Mouse (Mus musculus): Measurements from ENCODE around the gene Zfand3.

Gene Zfand3

DNA sequence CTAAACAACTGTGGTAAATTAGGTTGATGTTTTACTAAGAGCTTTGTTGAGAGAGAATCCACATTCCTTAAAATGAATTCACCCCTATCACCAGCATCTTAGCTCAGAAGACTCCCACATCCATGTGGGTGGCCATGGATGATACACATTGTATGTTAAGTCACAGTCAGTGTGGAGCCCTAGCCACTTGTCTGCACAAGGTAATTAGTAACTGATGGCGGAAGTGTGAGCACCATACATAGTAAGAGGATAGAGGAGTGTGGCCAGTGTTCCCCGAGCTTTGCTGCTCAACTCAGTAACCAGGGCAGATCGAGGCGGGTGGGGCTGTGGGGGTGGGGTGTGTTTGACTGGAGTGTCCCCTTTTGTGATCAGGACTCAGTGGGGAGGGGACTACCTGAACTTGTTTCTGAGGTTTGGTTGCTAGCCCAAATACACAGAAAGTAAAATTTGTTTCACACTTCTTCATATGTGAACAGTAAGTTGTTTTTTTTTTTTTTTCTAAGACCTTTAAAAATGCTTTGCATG, 99.2 kb downstream of the Zfand3 start:
- peak; percentile 61 to 79 for DNase-seq (ENCODE audit: low spot score in 2 of 2)

DNA sequence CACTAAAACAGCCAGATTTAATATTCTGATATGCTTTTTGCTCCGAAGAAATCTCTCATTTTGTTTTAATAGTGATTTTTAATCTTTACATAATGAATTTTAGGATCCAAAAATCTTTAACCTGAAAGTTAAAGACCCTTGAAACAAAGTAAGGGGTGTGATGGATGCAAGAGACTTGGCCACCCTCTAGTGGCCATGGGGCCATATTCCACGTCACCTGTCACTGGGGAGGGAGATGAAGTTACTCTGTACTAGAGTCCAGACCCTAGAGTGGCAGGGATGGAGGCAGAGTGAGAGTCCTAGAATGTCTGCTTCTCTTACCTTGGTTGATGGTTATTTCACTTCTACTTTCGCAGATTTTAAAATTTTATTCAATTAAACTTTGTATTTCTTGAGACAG, 100.8 kb downstream of the Zfand3 start:
- no peak for DNase-seq (ENCODE audit: low spot score in 2 of 2)

DNA sequence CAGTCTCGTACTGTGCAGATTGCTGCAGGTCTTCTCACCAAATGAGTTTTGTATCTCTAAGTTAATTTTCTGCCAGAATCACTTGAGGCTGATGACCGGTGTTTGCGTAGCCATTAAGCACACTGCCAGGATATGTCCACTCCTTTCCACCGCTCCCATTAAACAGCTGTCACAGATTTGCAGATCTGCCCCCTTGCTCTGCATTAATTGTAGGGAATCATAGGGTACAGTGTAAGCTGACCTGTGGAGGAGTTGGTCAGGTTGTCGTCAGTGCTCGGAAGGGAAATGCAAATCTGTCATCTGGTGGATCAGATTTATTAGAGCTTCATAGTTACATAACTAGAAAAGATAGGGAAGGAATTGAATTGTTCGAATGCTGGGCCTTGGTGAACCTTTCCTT, 106.1 kb downstream of the Zfand3 start:
- no peak for DNase-seq (ENCODE audit: low spot score in 2 of 2)

DNA sequence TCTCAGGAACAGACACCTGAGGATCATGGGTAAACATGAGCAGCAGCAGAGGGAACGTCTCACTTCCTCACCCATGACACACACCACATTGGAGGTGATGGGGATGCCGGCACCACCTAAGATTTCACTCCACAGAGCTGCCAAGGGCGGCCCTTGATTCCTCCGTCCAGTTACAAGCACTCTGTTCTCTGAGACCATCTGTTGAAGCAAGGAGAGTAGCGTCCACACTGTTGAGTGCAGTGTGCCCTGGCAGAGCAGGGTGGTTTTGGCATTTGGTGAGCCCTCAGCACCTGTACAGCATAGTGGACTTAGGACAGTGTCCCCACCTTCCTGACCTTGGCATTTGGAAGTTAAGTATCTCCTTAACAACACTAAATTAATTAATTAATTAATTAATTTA, 107.0 kb downstream of the Zfand3 start:
- DNase-seq (ENCODE audit: low spot score in 2 of 2): no peak

DNA sequence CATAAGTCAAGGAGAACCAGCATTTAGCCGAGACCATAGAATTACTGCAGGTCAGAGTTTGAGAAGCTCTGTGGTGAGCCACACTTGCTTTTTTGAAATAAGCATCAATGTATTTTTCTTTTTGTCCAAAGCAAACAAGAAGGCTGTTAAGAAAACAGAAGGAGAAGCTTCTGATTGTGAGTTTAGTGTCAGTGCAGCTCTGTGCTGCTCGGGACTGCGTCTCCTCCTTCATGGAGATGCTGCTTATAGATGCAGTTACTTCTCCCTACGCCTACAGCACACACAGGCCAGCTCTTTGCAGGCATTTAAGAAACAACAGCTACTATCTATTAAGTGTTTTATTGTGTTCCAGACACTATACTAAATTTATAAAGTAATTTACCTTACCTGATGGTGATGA, 107.5 kb downstream of the Zfand3 start:
- no peak for DNase-seq (ENCODE audit: low spot score in 2 of 2)

DNA sequence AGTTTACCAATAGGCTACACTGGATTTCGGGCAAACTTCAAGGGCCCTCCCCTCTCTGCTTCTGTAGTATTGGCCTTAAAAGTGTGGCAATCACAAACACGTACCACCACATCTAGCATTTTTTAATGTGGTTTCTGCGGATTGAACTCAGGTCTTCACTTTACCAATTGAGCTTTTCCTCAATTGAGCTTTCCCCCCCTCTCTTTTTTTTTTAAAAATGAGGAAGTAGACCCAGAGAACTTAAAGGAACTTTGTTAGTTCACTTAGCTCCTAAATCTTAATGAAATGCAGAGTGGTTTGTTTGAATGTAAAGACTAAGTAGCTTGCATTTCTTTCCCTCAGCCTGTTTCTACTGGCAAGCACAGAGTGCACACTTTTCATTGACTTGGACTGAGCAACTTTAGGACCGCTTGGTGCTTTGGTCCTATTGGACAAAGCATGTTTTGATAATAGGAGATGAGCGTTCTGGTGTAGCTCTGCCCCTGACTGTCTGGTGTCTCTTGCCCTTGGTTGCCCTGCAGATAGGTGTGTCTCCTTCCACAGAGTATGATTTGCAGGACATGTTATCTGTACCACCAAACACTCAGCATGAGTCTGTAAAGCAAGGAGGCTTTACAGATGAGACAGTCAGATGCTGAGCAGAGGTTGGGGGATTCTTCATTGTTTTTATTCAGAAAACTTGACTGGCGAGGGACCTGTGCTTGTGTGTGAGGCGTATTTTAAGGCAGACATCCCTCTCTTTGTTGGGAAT, 108.2 kb downstream of the Zfand3 start:
- no peak for DNase-seq (ENCODE audit: low spot score in 2 of 2)

DNA sequence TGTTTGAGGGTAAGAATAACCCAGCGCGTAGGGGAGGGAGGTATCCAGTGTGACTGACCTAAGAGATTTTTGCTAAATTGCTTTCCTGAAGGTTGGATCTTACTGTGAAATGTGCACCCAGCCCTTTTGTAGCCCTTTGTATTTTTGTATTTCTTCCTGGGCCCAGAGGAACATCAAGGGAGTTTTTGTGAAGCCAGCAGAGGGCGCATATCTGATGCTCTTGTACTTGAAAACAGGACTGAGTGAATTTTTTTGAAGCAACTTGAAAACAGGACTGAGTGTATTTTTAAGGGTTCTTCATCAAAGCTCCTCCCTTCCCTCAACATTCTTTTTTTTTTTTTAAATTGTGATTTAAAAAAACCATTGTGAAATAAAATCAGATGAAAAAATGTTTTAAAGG, 110.2 kb downstream of the Zfand3 start:
- DNase-seq (ENCODE audit: low spot score in 2 of 2): no peak

DNA sequence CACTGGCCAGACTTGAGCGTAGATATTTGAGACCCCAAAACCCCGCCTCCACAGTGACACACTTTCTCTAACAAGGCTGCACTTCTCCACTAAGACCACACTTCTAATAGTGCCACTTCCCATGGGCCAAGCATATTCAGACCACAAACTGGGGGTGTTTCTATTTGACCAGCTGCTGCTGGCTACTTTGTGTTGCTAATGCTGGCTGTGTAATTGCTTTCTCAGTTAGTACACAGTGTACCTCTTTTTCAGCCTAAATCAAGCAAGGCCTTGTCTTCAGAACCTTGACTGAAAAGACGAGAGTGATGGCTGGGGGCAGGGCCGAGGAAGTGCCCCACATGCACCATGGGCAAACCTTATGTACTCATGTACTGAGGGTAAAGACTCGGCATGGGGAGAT, 111.7 kb downstream of the Zfand3 start:
- DNase-seq (ENCODE audit: low spot score in 2 of 2): no peak

DNA sequence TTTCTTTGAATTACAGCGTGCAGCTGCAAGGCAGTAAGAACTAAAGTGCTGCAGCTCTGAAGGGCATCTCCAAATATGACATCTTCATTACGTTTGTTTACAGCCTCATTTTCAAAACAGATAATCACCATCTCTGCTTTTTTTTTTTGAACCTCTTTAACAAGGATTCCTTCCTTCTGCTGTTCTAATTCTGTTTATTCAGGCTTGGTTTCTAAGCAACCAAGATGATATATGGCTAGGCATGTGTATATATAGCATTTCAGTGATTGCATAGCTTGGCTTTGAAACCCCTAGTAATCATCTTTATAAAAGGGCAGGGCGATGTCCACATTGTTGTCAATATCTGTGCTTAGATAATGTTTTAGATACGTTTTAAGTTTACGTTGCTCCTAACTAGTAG, 113.5 kb downstream of the Zfand3 start:
- no peak for DNase-seq (ENCODE audit: low spot score in 2 of 2)

DNA sequence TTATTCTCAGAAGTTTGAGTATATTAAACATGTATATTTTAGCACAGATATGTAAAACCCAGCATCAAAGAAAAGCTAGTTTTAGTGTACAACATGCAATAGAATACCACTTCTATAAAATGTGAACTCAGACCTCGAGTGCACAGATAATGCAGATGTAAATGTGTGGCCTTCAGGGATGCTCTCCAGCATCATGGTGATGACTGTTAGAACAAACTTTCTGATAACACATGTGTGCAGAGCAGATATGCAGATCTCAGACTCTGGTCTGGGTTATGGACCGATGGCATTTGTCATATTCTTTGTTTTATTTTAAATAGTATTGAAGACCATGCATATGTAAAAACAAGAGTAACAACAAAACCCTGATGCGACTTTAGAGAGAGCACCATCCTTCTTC, 117.7 kb downstream of the Zfand3 start:
- DNase-seq (ENCODE audit: low spot score in 2 of 2): no peak

DNA sequence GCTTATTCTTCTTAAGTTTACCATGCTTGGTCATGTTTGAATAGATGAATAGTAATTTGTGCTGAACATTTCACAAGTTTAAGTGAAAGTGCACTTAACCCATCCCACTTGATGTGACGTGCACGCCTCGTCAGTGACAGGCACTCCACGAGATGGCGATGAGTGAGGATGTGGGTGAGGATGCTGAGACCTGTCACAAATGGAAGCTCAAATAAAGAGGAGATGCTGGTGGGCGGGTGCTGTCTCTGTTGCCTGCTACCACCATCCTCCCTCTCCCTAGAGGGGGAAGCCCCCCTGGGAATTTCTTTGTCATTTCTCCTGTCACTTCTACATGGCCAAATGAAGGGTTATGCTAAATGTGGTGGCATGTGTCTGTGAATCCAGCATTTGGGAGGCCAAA, 123.9 kb downstream of the Zfand3 start:
- DNase-seq (ENCODE audit: low spot score in 2 of 2): no peak

DNA sequence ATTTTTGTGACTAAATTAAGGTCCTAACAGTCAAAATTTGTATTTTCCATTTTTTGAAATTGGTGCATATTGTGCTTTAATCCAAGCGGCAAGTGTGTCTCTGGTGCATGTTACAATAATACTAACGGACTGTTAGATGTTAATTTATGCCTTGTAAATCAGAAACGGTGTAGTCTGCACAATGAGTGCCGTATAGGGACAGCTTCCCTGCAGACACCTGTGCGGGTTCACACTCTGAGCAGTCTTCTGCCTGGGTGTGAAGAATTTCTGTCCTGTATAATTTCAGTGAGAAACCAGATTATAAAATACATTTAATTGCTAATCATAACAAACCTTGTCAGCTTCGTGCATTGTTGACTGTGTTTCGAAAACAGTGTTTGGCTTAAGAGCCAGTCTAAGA, 124.7 kb downstream of the Zfand3 start:
- no peak for DNase-seq (ENCODE audit: low spot score in 2 of 2)

DNA sequence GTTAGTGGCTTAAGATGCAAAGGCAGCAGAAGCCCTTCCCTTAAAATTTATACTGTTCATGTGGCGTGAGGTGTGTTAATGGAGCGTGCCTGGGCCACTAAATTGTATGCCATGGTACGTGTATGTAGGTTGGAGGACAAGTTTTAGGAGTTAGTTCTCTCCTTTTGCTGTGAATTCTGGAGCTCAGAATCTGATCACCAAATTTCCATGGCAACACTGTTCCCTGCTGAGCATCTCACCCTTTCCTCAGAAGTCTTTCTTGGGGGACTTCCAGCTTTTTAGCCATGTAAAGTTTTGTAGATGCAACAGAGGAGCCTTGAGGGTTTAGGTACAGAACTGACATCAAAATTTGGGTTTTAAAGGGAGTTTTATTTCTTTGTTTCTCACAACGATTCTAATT, 125.8 kb downstream of the Zfand3 start:
- DNase-seq (ENCODE audit: low spot score in 2 of 2): no peak

DNA sequence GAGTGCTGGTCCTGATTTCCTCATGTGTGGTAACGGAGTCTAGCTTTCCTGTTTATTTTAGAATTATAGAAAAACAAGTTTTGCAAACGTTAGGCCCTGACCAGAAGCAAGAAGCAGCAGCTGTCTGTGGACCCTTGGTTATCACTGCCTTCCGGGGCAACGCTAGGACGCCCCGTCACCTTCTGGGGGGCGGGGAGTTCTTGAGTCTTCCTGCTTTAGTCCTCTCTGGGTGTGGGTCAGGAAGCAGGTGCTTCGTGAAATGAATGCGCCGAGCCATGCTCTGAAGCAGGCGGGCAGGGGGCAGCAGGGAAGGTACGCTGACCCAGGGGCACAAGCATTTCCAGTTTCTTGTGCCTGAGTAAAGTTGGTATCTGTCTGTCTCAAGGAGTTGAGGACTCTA, 129.1 kb downstream of the Zfand3 start:
- no peak for DNase-seq (ENCODE audit: low spot score in 2 of 2)

DNA sequence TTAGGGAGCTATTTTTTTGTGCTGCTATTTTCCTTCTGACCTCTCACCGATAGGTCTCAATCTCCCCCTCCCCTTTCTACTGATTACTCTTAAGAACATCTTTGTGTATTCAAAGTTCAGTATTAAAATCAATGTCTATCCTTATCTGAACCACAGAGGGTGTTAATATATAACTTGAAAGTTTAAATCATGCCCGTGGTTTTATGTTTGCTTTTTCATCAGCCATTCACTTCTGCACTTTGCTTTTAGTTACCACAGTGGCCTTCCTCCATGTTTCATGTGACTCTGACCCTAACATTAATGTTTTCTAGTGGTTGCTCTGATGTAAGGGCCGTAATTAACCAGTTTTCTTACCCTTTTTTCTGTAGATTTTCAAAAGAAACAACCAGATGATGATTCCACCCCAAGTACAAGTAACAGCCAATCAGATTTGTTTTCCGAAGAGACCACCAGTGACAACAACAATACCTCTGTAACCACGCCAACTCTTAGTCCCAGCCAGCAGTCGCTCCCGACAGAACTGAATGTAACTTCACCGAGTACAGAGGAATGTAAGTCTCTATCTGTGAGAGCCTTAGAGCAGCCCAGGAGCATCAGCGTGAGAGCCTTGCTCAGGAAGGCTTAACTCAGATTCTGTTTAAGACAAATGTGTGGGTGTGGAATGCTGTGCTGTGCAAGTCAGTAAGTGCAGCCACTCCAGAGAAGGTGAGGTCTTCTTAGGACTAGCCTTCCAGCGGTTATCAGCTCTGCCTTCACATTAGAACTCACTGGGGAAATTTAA, 130.6 kb downstream of the Zfand3 start:
- no peak for DNase-seq (ENCODE audit: low spot score in 2 of 2)

DNA sequence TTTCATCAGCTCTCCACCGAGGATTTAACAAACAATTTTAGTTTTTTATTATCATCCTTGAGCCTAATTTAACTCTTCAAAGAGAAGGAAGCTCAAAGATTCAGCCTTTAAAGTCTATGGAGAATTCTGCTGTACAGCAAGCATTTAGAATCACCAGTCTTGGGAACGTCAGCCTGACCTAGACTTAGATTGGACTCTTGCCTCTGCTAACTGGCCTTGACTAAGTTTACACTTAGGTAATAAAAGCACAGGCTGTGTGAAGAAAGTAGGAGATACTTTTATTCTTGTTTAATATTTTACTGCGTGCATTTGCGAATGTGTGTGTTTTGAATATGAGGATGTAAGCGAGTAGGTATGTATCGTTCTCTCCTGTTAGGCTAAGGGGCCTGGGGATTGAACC, 131.4 kb downstream of the Zfand3 start:
- DNase-seq (ENCODE audit: low spot score in 2 of 2): no peak

DNA sequence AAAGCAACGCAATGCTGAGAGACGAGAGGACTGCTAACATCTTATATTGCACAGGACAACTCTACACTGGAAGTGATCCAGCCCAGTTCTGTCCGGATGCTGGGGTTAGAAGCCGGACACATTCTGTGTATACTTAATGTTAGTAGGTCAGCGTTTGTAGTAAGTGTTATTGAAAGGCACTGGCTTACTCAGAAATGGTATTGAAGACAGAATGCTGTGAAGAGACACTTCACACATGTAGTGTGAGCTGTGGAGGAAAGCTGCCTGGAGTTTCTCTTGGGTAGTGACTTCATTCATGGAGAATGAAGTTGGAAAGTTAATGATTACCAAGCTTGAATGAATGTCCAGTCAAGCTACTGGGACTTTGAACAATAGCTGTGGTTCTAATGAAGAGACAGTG, 132.2 kb downstream of the Zfand3 start:
- DNase-seq (ENCODE audit: low spot score in 2 of 2): no peak

DNA sequence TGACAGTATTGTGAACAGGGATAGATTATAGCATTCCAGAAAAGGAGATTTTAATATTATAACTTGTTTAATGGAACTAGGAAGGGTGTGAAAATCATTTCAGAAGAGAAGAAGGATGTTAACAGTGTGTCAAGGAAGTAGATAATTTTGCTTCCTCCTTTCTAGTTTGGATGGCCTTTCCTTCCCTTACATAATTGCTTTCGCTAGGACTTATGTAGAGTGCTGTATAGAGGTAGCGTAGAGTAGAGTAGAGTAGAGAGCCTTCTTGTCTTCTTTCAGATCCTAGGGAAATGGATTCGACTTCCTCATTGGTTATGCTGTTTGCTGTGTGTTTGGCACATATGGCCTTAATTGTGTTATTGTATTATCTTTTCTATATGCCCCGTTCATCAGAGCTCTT, 132.6 kb downstream of the Zfand3 start:
- DNase-seq (ENCODE audit: low spot score in 2 of 2): no peak

DNA sequence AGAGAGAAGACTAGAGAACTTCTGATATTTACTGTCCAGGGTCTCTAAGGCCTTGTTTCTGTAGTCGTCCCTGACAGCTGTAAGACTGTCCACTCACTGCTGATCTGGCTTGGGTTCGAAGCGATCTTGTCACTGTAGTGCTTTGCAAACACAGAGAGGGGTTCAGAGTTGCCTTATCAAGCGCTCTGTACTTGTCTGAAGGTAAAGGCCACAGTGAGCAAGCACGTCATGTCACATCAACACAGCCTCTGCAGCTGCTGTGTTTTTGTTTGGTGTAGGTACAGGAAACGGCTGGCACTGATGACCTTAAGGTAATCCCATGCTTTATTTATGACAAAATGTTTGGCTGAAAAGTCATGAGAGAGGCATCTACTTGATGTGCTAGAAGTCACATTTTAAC, 139.6 kb downstream of the Zfand3 start:
- no peak for DNase-seq (ENCODE audit: low spot score in 2 of 2)

DNA sequence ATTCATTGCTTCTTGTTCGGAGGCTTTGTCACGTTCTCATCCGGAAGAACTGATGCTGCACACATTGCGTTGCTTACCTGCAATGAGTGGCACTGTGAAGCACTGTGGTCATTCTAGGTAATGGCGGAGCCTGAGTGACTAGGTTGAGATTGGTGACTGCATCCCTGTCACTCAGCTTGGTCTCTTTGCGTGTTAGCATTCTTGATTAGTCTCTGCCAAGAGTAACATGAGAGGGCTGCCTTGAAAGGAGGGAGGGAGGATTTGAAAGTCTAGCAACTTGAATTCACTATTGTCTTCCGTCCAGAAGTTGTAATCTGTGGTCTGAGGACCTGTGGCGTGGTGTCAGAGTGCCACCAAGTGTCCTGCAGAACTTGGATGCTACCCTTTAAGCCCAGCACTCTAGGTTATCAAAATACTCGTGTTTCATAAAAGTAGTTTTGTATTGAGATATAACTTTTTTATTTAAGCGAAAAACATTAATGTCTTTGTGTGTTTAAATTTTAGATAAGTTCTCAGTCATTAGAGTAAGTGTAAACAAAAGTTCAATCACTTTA, 141.1 kb downstream of the Zfand3 start:
- DNase-seq (ENCODE audit: low spot score in 2 of 2): no peak

DNA sequence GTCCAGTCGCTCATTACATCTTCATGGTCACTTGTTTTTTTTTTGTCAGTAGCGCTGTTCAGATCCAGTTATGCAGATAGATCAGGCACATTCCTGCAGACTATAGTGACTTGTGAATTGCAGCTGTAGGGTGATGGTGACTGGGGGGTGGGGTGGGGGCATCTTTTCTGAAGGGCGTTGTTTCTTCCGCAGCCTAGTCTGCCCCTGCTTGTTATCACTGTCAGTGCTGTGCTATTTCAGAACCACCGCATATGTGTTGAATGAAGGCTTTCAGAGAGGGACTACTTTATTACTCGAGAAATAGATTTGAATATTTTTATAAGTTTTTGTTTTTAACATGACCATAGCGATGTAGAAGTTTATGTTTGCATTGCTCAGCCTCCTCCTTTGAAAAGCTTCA, 142.0 kb downstream of the Zfand3 start:
- DNase-seq (ENCODE audit: low spot score in 2 of 2): no peak

DNA sequence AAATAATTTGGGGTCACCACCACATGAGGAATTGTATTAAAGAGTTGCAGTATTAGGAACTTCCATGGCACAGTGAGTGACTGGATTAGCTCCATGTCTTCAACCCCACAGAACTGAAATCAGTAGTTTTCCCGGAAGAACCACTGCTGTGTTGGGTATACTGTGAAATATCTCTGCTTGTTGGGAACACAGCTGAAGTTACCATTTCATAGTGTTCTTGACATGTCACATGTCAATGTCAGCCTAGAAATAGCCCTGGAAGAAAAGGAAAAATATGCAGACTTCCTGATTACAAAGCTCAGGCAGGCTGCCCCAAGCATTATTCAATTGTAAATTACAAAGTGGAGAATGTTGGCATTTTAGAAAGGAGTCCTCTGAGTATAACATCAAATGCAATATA, 143.4 kb downstream of the Zfand3 start:
- no peak for DNase-seq (ENCODE audit: low spot score in 2 of 2)

DNA sequence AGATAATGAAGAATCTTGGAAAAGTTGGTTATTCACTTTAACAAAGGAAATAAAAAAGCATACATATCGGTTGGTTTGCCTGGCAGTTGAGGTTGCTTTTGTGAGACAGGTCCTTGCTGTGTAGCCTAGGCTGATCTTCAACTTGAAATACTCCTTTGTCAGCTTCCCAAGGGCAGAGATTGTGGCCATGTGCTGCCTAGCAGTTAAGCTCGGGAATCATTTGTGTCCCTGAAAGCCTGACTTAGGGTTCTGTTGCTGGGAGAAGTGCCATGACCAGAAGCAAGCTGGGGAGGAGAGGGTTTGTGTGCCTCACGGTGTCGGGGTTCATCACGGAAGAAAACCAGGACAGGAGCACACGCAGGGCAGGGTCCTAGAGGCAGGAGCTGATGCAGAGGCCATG, 143.8 kb downstream of the Zfand3 start:
- DNase-seq (ENCODE audit: low spot score in 2 of 2): no peak

Measured in natural killer cell, adult 2 months (primary cell).